Mouse (Mus musculus) hindlimb bud, embryonic 11.5 days (tissue): Measurements from ENCODE around the gene Polrmt.
"Not testable (repeated sequence)": the region's sequence is repeated elsewhere in the genome, so short reads cannot be mapped to it uniquely, and the experiment has no call there.

Experiments
- DNase-seq: peaks from one replicate; pipeline ENCODE4 v3.0.0-alpha.2; 2012; ENCODE audit warnings: low read depth, low spot score; ENCODE audit errors: extremely low spot score

The Polrmt gene

GRCm38 (mm10) chr10:79774486-79775279, 28.3 kb upstream of the Polrmt start:
- DNase-seq: no peak

- no peak for DNase-seq
Observed at GRCm38 (mm10) chr10:79773208-79773607, 26.8 kb upstream of the Polrmt start.

DNA sequence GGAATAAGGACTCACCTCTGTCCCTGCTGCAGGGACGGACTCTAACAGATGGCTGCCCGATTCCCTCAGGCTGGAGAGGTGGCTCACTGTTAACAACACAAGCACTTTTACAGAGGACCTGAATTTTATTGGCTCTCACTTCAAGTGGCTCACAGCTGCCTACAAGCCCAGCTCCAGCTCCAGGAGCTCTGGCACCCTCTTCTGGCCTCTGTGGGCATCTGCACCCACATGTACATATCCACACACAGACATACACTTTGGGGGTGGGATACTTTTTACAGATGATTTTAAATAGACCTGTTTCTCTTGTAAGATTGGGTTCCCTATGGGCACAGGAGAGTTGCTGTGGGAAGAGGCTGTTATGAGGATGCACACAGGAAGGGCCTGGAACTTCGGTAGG, 25.9 kb upstream of the Polrmt start:
- DNase-seq: no peak

- DNase-seq: no peak
Observed at GRCm38 (mm10) chr10:79769329-79769728, 22.9 kb upstream of the Polrmt start.

DNA sequence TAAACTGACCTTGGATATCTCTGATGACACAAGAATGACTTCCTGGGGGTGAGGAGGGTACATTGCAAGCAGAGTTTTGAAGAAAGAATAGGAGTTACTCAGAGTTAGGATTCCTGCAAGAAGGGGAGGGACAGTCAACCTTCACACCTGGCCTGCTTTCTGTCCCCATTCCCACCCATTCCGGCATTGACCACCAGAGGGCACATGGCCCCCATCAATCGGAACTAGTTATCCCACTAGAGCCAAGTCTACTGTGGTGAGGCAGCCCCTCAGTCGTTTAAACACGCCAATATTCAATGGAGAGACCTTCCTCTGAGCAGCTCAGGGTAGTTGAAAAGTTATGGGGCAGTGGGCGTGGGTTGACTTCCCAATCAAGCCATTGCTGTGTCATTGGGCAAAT, 22.0 kb upstream of the Polrmt start:
- DNase-seq: peak; percentile 60

DNA sequence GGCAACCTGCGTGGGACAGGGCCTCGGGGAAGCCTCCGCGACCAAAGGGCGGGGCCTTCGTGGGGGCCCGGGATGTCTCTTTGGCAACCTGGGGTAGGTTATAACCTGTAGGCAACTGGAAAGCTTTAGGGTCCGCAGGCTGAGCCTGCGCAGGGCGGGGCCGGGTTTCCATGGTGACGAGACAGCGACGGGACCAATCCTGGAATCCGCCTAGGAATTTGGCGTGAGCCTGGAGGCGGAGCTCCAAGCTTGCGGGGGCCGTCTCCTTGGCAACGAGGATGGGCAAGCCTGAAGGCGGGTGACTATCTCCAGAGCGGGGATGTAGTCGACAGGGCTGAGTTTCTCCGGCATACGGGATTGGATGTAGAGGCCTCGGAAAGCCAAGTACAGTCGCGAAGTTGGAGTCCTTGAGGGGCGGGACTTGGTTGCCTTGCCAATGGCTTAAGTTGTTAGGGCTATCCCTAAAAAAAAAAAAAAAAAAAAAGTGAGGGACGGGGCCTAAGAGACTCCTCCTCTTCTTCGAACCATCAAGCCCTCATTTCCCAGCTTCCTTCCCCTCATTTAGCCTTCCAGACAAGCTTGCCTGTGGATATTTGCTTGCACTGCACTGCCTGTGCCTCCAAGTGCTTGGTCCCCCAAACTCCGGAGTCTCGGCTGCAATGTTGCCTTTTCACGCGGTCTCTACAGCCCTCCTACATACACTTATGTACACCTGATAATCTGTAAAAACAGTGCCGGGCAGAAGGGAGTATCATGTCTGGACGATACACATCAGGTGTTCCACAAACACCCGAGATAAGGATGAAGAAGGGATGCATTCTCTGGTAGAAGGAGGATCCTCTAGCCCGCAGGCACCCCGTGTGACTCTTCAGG, 21.2 kb upstream of the Polrmt start:
- DNase-seq: peak; percentile 79

GRCm38 (mm10) chr10:79766508-79767325, 20.3 kb upstream of the Polrmt start, which contains the start of gene Rnf126:
Gene Rnf126 (minus strand): TSS chr10:79766952.
- peak; percentile 99 for DNase-seq

GRCm38 (mm10) chr10:79766001-79766507, 19.7 kb upstream of the Polrmt start:
- no peak for DNase-seq

GRCm38 (mm10) chr10:79765228-79765745, 18.9 kb upstream of the Polrmt start:
- DNase-seq: no peak

DNA sequence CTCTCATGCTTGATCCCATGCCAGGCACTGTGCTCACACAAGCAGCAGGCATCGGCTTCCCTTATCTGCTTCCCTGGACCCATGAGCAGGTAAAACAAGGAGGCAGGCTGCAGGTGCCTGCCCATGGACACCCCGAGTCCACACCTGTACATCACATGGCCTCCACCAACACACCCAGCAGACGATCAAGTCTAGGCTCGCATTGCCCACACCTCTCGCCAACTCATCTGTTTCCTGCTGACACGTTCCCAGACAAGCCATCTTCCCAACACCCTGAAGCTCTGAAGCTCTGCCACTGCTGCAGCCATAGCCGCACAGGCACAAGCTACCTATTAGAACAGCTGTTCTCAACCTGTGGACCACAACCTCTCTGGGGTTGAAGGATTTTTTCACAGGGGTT, 17.9 kb upstream of the Polrmt start:
- no peak for DNase-seq

- DNase-seq: no peak
Observed at GRCm38 (mm10) chr10:79762875-79763274, 16.5 kb upstream of the Polrmt start.

GRCm38 (mm10) chr10:79760603-79761143, 14.3 kb upstream of the Polrmt start:
- no peak for DNase-seq

GRCm38 (mm10) chr10:79759675-79760074, 13.3 kb upstream of the Polrmt start:
- not testable (repeated sequence) for DNase-seq

DNA sequence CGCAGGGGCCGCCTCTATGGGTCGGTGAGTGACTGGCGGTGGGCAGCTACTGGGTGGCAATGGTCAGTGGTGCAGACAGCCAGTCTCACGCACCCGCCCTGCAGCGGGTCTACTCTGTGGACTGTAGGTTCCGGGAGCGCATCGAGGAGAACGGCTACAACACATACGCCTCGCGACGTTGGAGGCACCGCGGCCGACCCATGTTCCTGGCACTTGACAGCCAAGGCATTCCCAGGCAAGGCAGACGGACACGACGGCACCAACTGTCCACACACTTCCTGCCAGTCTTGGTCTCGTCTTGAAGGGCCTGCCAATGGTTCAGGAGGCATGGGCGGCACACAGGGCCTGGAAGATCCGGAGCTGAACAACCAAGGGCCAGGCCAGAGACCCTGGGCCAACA, 10.3 kb upstream of the Polrmt start:
- no peak for DNase-seq

DNA sequence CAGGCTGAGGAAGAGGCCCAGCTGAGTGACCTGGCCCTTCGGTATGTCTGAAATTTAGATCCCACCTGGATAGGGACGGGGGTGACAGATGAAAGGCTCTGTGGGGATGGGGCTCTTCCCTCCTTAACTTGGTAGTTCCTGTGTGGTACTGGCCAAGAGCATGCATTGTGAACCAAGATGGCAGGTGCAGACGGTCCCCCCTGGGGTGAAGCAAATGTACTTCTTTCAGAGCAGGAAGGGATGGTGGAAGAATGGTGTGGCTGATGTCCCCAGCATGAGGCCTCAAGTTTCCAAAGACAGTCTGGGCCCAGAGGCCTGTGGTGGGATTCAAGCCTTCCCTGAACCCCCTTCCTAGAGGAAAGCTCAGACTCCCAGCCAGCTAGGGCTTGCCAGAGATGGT, 9.5 kb upstream of the Polrmt start:
- no peak for DNase-seq

DNA sequence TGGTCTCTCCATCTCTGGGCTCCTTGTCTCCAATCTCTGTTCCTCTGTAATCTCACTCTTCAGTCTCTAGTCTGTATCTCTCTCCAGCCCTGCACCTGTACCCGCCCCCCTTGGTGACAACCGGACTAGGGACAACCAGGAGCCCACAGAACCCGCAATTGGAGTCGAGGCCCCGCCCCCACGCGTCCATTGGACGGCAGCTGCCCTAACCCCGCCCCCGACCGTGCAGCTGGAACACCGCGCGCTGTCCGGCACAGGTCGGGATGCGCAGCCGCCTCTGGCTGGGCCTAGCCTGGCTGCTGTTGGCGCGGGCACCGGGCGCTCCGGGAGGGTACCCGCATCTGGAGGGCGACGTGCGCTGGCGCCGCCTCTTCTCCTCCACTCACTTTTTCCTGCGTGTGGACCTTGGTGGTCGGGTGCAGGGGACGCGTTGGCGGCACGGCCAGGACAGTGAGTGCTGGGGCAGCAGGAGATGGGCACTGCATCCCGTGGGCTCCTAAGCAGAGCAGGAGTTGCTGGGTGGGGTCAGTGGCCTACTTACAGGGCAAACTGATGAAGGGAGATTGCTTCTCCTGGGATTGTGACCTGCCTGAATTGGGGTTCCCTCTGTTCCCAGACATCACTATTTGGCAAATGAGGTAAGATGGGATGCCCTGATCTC, 8.6 kb upstream of the Polrmt start, which contains the start of gene Fgf22:
TSS of gene Fgf22 (plus strand) at position 221 of the 661 bp plus-strand sequence.
- DNase-seq: no peak

DNA sequence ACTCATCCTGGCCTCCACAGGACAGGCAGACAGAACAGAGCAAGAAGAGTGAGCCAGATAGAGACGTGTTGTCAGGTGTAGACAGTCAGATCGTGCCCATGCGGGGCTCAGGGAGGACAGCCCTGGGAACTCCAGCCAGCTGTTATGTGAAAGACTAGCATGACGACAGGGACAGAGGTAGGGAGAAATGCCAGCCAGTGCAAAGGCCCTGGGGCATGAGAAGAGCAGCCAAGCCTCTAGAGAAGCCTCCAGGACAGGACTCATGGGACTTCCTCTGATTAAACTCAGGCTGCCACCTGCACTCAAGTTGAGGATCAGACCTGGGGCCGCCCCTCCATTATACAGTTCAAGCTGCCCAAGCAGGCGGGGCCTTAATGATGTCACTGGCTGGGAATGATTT, 2.1 kb upstream of the Polrmt start:
- no peak for DNase-seq

- no peak for DNase-seq
Observed at GRCm38 (mm10) chr10:79746774-79747151, 382 bp upstream of the Polrmt start.

DNA sequence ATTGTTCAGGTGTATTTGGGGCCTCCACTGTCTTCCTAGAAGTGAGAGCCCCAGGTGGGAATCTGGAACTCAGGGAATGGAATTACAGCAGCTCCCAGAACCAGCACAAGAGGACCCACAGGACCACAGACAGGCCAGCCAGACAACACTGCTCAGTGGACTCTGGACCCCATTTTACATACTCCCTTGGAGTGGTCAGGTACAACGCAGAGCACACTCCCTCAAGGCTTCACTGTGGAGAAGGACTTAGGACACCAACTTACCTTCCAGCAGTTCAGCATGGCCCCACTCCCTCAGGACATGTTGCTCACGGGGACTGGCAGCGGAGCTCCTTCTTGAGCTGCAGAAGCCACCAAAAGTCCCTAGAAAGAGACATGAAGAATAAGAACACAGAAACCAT, 970 bp downstream of the Polrmt start:
- no peak for DNase-seq
